Mouse (Mus musculus): ENCODE results near the gene Cdc37l1.

DNA sequence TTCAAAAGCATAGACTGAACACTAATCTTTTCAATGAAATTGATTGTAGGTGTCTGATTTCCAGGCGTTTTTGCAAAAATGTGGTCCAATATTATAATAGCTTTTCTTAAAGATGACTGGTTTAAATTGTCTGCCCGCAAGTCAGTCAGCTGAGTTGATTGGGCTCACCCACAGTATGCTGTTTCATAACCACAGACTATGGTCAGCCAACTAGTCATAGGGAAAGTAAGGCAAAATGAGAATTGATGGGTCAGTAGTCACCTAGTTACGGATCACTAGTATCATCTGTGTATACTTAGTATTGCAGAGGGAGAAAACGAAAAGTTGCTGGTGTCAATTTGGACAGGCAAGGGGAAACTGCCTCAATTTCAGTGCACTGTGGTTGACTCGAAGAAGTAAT is 1.2 kb downstream of the Cdc37l1 start:
- TF ChIP-seq POLR2A (IDR thresholded peaks at IDR 0.05; ENCODE audit: control insufficient read depth, low read depth, low read length): no peak
- TF ChIP-seq CTCF (IDR thresholded peaks at IDR 0.05; ENCODE audit: control insufficient read depth, insufficient read depth, insufficient replicate concordance, low read depth, low read length): no peak
